Mouse (Mus musculus) right cerebral cortex, postnatal 25 days (tissue): ENCODE measurements at regions not wholly inside any gene's neighbourhood (a gene's known extent, or its start where the extent isn't known, plus 50 kb on each side); places are given as distances from the start of the nearest gene placed in this dataset.
A peak's percentile ranks its signal among the peaks of the same experiment; 100 is the strongest.

ENCODE experiments used
- DNase-seq: peaks from one replicate; pipeline ENCODE4 v3.0.0; 2022

DNA sequence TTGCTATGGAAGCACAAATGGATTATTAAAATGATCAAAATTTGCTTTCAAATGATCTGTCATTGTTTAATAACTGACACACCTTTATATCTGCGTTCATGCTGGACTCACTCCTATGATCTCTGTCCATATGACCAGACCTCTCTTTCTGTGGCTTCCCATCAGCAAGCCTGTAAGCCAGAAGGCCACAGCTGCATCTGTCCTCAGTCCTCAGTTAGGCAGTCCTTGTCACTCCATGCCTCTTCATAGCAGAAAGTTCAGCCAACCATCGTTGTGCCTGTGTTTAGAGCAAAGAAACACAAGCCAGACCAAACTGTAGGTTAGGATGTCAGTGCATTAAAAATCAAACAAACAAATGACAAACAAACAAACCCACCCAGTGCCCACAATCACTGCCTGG lies 107.2 kb upstream of the Tsc22d1 start:
- no peak for DNase-seq

DNA sequence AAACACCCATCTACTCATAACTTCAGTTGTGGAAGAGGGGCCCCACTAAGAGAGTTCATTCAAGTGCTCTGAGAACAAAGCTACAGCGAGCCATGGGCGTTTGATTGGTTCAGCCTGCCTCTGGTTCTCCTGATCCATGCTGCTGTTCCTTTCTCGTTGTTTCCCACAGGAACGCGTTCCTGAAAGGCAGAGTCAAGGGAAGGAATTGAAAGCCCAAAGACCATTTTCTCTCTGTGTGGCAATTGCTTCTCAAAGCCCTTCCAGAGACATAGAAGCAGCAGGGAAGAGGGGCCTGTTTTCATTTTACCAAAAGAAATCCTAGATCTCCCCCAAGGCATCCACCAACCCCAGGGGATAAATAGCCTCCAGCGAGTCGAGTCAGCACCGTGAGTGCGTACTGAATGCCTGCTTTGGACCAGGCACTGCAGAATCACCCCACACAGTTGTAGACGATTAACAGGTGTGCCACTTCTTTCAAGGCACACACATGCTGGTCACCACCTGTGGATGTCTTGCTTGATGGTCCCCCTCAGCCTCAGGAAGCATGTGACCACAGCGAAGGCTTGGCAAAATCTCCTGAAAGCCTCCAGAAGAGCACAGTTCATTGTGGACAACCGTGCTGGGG lies 106.5 kb upstream of the Tsc22d1 start:
- DNase-seq = no peak

DNA sequence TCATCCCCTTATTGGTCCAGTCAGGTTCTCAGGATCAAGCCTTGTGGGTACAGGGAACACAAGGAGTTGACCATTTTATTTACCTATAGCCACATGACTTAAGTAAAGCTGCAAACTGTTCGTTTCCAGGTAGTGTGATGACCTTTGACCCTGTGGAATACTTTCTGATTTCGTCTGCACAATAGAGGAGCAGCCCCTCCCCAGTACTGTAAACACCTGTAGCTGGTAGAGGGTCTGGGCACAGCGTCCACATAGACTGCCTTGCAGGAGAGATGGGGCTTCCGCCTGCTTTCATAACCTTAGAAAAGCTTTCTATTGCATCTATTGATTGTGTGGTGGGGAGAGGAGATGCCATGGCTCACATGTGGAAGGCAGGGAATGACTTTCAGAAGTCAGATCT lies 105.2 kb upstream of the Tsc22d1 start:
- DNase-seq = no peak

DNA sequence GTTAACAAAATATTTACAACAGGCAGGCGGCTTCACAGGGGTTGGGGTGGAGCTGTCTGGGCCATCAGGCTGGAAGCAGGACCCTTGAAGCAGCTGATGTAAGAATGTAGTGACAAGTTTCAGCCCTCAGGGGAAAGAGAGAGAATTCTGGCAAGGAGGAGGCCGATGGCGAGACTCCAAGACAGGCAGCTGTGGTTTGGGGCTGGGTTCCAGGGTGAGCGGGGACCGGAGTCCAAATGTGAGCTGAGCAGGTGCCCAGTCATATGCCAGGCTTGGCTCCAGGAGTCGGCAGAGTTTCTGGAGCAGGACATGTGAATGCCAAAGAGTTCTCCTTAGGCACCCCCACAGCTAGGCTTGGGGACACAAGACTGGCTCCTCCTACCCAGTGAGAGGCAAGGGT lies 104.5 kb upstream of the Tsc22d1 start:
- peak; percentile 38 for DNase-seq

DNA sequence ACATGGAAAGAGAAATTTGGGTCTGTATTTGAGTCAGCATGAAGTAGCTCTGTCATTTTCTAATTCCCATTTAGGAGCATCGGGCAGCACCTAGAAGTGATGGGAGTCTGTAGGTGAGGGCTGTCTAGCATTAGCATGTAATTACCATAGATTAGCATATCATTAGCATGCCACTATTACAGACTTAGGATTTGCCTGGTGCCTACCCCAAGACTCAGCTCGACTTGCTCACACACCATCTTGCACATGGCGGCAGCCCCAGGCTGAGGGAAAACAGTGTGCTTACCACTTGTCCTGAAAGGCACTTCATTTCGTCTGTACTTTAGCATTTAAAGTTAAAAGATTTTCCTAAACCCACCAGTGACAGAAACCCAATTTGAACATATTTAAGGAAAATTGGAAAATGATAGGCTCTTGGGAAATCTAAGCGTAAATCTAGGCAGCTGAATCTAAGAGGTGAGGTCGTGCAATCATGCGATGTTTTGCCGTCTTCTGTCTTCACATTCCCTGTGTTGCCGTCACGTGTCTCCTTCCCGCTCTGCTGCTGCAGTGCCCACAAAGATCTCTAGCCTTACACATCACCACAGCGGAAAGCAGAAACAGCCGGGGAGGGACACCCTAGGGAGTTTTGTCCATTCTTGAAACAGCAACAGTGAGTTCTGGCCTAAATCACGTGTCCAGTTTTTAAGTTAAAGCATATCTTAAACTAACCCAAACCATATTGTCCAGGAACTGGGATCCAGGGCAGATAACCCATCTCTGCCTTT lies 101.2 kb upstream of the Tsc22d1 start:
- no peak for DNase-seq

DNA sequence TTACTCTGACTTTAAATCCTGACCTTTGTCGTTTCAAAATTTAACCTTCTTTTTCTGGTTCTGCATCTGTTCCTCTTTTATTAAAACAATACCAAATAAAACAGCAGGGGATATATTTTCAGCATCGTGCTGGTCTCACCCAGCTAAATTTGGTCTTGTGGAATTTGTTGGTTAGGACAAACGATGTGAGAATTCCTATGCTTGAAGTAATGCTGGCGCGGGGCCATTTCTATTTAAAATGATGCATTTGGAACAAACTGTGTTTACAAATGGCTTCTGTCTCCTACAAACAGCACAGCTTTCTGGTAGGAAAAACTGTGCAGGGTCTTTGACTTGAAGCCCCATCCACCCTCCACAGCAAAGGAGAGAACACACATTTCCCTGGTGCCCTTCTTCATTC lies 96.3 kb upstream of the Tsc22d1 start:
- no peak for DNase-seq

DNA sequence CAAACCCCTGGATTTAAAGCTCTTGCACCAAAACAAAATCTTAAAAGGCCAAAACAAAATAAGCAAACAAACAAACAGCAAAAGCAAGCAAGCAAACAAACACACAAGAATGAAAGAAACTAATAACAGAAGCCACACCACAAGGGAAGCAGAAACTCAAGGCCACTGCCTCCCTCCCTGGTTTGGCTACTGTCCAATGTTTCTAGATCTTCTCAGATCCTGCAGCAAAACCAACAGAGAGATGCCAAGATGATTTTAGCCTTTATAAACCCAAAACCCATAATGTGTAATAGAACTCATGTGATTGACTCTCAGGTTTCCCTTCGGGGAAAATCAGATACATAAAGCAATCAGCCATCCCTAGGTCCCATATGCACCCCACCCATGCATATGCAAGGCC lies 90.5 kb upstream of the Tsc22d1 start:
- DNase-seq = no peak

DNA sequence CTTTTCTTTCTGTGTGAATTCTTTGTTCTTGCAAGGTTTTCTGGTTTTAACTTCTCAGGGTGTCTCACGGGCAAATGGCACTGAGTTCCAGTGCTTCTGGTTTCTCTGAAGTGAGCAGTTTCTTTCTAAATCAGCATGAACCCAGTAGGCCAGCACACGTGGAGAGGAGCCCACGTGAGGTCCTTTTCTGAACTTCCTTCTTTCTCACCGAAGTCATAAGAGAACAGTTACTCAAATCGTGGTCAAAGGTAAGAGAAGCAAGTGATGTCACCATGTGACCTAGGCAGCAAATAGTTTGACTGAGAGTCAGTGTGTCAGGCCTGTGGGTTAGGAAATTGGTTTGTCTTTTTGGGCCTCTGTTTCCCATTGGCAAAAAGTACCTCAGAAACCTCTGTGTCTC lies 84.8 kb upstream of the Tsc22d1 start:
- no peak for DNase-seq

DNA sequence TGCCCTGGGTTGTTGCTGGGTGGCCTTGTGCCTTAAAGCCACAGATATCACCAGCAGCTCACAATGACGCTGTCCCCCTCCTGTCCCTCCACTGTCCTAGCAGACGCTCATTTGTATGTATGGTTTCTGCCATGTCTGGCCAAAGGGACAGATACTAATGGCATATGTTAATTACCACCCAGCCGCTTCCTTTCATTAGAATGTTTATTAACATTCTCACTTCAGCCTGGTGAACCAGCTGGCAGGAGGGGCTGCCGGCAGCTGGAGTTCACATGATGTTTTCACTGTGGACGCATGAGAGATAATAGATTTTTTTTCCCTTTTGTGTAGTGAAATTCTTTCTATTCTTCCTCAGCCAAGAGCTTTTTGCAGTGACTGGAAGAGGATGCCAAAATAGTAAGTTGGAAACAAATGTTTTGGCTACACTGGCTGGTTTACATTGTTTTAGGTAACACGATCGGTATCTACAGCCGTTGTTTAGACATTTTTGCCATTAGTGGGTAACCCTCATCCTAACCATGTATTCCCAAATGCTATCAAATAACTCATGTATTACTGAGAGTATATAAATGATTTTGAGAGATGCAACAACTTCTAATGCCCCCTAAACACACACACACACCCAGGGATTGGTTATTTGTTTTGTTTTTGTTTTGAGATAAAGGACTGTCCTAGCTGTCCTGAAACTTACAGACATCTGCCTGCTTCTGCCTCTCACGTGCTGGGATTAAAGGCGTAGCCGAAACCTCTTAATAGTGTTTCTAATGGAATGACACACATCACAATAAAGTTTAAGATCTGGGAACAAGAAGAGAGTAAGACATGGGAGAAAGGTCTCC lies 83.0 kb upstream of the Tsc22d1 start:
- no peak for DNase-seq

DNA sequence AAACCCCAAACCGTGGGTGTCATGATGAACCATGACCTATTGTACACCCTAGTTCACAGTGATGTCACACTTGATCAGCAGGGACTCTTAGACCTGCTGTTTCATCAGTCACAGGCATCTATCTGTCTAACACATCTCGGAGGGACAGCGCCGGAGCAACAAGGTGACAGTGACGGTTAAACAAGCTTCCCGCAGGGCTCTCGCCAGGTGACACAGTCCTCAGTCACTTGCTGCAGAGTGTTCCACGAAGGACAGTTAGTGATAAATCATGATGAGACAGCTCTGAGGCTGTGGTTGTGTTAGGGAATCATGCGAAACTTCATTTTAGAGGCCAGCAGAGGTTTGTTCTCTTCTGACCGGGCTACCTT lies 82.4 kb upstream of the Tsc22d1 start:
- DNase-seq = no peak

DNA sequence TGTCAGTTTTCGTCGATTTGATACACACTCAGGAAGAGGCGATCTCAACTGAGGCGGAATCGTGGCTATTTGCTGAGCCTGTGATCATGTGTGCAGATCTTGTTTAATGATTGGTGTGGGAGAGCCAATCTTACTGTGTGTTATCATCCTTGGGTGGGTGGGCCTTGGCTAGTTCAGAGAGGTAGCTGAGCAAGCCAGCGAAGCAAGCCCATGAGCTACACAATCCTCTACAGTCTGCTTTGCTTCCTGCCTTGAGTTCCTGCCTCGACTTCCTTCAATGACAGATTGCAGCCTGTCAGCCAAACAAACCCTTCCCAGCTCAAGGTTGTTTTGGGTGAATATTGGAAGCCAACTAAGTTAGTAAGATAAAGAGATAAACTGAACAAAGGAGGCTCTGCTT lies 74.0 kb upstream of the Tsc22d1 start:
- no peak for DNase-seq

DNA sequence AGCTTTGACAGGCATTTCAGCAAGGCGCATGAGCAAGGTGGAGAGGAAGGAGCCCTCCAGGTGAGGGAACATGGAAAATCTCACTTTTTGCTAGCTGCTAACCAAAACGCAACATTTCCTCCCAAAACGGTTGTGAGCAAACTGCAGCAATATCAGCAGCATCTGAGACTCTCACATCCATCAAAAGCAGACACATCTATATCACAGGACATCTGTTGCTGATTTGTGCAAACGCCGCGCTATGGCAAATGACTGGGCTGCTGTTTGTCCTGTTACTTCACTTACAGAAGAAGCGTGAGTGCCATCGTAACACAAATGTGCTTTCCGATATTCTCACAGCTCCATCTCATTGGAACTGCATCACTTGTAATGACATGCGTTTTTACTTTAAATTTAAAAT lies 73.5 kb upstream of the Tsc22d1 start:
- DNase-seq = no peak

DNA sequence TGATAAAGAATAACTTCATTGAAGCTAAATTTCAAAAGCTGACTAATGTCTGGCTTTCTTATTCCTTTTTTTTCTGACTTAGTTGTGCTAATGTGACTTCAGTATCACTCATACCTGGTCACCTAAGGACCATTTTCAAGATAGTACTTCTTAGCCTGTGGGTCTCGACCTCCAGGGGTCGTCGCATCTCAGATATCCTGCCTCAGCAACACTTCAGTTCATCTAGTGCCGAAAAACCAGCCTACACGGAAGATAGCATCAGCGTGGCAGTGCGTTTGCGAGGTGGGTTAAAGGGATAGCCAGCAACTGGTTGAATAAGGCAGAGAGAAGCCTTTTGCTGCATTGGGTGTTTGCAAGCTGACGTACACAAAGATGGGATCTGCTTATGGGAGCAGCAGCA lies 62.9 kb upstream of the Tsc22d1 start:
- no peak for DNase-seq

DNA sequence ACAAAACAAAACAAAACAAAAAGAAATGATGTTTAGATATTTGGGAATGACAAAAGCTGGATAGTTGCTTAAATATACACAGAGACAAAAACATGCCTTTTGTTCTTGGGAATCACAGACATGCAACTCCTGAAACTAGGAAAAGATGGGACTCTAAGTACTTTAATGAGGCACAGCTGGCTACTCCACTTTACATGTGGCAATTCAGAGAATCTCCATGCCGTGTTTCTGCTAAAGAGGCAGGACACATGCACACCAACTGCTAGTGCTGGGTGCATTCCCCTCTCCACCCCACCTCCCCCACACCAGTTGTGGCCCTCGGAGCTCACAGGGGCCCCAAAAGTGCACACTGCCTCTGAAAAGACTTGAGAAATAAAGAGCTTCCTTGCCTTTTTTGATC lies 58.6 kb upstream of the Tsc22d1 start:
- DNase-seq = no peak

DNA sequence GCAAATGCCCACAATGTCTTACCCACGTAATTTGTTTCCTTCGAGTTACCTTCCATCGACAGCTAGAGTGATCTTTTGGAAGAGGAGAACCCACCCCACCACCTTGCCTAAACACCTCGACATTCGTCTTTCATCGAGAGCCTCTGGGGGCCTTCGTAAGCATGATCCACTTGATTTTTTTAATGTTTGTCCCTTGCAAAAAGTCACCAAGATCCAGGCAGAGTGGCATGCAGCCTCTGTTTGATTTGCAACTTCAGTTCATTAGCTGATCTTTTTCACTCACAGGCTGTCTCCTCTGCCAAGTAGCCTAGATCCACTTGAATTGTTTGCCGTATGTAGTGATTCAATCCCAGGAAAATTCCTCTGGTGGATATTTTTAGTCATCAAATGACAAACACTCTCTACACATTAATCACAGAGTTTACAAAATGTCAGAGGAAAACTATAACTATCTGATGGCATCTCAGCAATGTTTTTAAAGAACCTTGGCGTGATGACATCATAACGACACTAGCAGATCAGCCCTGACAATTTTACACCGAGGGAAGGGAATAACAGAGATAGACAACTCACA lies 54.8 kb upstream of the Tsc22d1 start:
- DNase-seq = no peak

DNA sequence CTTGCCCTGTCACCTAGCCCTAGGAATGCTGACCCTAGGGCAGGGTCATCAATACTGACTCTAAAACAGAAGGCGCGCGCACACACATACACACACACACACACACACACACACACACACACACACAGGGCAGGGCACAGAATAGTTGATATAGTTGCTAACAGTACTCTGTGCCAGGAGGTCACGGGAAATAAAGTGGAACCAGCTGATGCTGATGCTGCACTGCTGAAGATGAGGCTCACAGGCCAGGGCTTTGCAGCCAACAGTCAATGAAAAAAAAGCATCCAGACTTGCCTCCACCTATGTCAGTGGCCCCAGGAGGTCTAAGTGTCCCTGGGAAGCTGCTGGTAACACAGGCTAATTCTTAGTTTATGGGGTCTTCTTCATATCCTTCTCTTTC lies 50.7 kb upstream of the Tsc22d1 start:
- no peak for DNase-seq
